Mouse (Mus musculus): ENCODE measurements around the gene Nupl2. TPM values are rescaled to one million over a fixed set of nuclear protein-coding genes. Genes with fewer than 3 reads are reported as not detected.

Gene Nupl2
- 10 to 100 TPM; 10.6 to 11.2 TPM for total RNA-seq (2021)

- DNase-seq: peak; percentile 97
Observed at GRCm38 (mm10) chr5:24164789-24165445, at the start of gene Nupl2. Nupl2 (plus strand) TSS chr5:24164963.

GRCm38 (mm10) chr5:24122221-24122620 lies 42.5 kb upstream of the Nupl2 start:
- DNase-seq: no peak

GRCm38 (mm10) chr5:24124175-24124574 lies 40.6 kb upstream of the Nupl2 start:
- DNase-seq: no peak

- DNase-seq: no peak
Observed at GRCm38 (mm10) chr5:24124579-24125276, 40.0 kb upstream of the Nupl2 start.

- no peak for DNase-seq
Observed at GRCm38 (mm10) chr5:24125910-24126636, 38.7 kb upstream of the Nupl2 start.

GRCm38 (mm10) chr5:24126967-24127366 lies 37.8 kb upstream of the Nupl2 start:
- peak; percentile 43 for DNase-seq

GRCm38 (mm10) chr5:24146964-24147363 lies 17.8 kb upstream of the Nupl2 start:
- no peak for DNase-seq

- no peak for DNase-seq
Observed at GRCm38 (mm10) chr5:24152199-24152598, 12.6 kb upstream of the Nupl2 start.

- no peak for DNase-seq
Observed at GRCm38 (mm10) chr5:24156774-24157173, 8.0 kb upstream of the Nupl2 start.

GRCm38 (mm10) chr5:24167263-24167662 lies 2.5 kb downstream of the Nupl2 start:
- DNase-seq: peak; percentile 52

- DNase-seq: no peak
Observed at GRCm38 (mm10) chr5:24169881-24170280, 5.1 kb downstream of the Nupl2 start.

- no peak for DNase-seq
Observed at GRCm38 (mm10) chr5:24172092-24172491, 7.3 kb downstream of the Nupl2 start.

GRCm38 (mm10) chr5:24181514-24182295 lies 16.9 kb downstream of the Nupl2 start:
- peak; percentile 51 for DNase-seq

- peak; percentile 40 for DNase-seq
Observed at GRCm38 (mm10) chr5:24182296-24182734, 17.6 kb downstream of the Nupl2 start.

GRCm38 (mm10) chr5:24183096-24183495 lies 18.3 kb downstream of the Nupl2 start:
- no peak for DNase-seq

- DNase-seq: no peak
Observed at GRCm38 (mm10) chr5:24184011-24184410, 19.2 kb downstream of the Nupl2 start.

GRCm38 (mm10) chr5:24188476-24188875 lies 23.7 kb downstream of the Nupl2 start:
- DNase-seq: no peak

- DNase-seq: no peak
Observed at GRCm38 (mm10) chr5:24191821-24192220, 27.1 kb downstream of the Nupl2 start.

- no peak for DNase-seq
Observed at GRCm38 (mm10) chr5:24201006-24201405, 36.2 kb downstream of the Nupl2 start.

GRCm38 (mm10) chr5:24202492-24202891 lies 37.7 kb downstream of the Nupl2 start:
- no peak for DNase-seq

GRCm38 (mm10) chr5:24203266-24203665 lies 38.5 kb downstream of the Nupl2 start:
- no peak for DNase-seq

- no peak for DNase-seq
Observed at GRCm38 (mm10) chr5:24207965-24208364, 43.2 kb downstream of the Nupl2 start.

GRCm38 (mm10) chr5:24208505-24208904 lies 43.7 kb downstream of the Nupl2 start:
- no peak for DNase-seq

All from heart, postnatal 4 days (tissue).